Mouse (Mus musculus) sigmoid colon, adult 10 weeks (tissue): ENCODE data around the gene Maged1. TPM values are rescaled to one million over a fixed set of nuclear protein-coding genes. Genes with fewer than 3 reads are reported as not detected.

Experiments used
- polyA plus RNA-seq: library from polyadenylated mRNA; stranded (reverse); fragments of 350-450 nt; fragmentation: Illumina TruSeq; extraction: RNeasy Lipid Tissue Mini Kit (QIAGEN cat#74804); gene quantifications from one replicate; pipeline ENCODE4 v1.2.3, GENCODE M21; 2014; ENCODE audit warnings: low read depth, low replicate concordance

The Maged1 gene
- polyA plus RNA-seq, result 36.9 TPM

GRCm38 (mm10) chrX:94541918-94542355 is at the start of gene Maged1:
Gene Maged1 (minus strand): TSS chrX:94542143.

Other genes with a start within 250 kb of the Maged1 start
- gene Fam90a1b, start 175.4 kb downstream of the Maged1 start, polyA plus RNA-seq, result not detected
- 199 TPM for gene Apoo, start 175.0 kb downstream of the Maged1 start, polyA plus RNA-seq
- 10.1 TPM for gene Gspt2, start 93.9 kb upstream of the Maged1 start, polyA plus RNA-seq
- 12.3 TPM for gene Zxdb, start 182.4 kb upstream of the Maged1 start, polyA plus RNA-seq